Mouse (Mus musculus): ENCODE measurements around the gene Cldn3. TPM values are rescaled to one million over a fixed set of nuclear protein-coding genes. Genes with fewer than 3 reads are reported as not detected.

The Cldn3 gene
- total and polyA plus RNA-seq, 3 experiments = not detected

DNA sequence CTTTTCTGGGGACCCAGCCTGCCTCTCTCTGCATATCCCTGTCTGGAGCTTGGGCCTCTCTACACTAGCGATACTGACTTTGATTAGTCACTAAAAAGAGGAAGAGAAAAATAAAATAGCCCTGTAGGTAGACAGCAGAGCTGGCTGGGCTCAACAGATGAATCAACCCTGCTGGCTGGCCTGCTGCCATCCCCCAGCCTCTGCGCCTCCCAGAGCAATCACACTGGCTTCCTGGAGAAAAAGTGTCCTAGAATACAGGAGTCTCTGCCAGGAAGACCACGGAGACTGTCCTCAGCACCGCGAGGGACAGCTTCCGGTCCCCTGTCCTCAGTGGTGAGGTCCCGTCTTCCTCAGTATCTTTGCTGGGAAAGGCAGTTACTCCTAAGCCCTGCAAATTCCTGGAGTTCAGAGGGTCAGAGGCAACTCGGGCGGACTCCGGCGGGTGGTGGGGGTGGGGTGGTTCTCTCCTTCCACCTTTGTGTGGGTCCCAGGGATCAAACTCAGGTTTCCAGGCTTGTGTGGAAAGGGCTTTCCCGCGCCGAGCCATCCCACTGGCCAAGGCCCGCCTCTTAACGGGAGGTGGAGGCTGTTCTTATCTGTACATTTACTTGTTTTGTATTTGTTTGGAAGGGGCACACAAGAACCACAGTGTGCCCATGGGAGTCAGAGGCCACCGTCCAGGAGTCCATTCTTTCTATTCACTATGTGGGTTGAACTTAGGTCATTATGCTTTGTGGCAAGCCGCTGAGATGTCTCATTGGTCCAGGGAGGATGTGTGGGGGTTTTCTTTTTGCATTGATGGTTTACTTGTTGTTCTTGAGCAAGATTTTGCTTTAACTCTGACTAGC, 43.2 kb downstream of the Cldn3 start:
- no peaks in the 10 kb centered on the region for H3K79me2 ChIP-seq (replicated peaks; ENCODE audit: control insufficient read depth, extremely low read depth, insufficient read depth, poor library complexity, severe bottlenecking)
- DNase-seq (ENCODE audit: extremely low read depth) = no peak
- peaks cover 3% of the 10 kb centered on the region for H3K27me3 ChIP-seq (replicated peaks)
- peaks cover 0 to 3% of the 10 kb centered on the region in 2 experiments for H3K36me3 ChIP-seq (replicated peaks in 1 of 2; ENCODE audit: control insufficient read depth in 1 of 2, insufficient read depth in 1 of 2, low read length in 1 of 2)
- H3K4me3 ChIP-seq (replicated peaks in 1 of 3; ENCODE audit: low read depth in 2 of 3, low read length in 2 of 3, poor library complexity in 1 of 3) = no peak overlapping the region
- peaks cover 2% of the 10 kb centered on the region for H3K9me3 ChIP-seq (replicated peaks; ENCODE audit: low read length)
- H3K4me2 ChIP-seq (ENCODE audit: insufficient read depth, low read depth, poor library complexity, severe bottlenecking) = no peak overlapping the region
- dilution Hi-C loops (cut with MboI; ENCODE audit: extremely low pct_ligation_motif_present, extremely low pct_unique_long_range_greater_than_20kb, low sequenced_read_pairs) = no loop called here
- peaks cover 7 to 18% of the 10 kb centered on the region in 2 experiments; a peak in 3 of 4 replicates for H3K4me1 ChIP-seq (ENCODE audit: control insufficient read depth in 1 of 2, insufficient read depth in 2 of 2)
- H3K27ac ChIP-seq (ENCODE audit: insufficient read depth, low read depth) = no peak overlapping the region
- no peak overlapping the region for H3K9ac ChIP-seq (ENCODE audit: insufficient read depth, low read depth)
- in situ Hi-C loops (cut with MboI; ENCODE audit: low pct_ligation_motif_present, low pct_unique_long_range_greater_than_20kb, low sequenced_read_pairs) = no loop called here
- TF ChIP-seq RAD21 (IDR thresholded peaks at IDR 0.05; ENCODE audit: low read depth, low read length) (no peak), CTCF (conservative IDR thresholded peaks at IDR 0.05 in 1 of 2, IDR thresholded peaks at IDR 0.05 in 1 of 2; ENCODE audit: low read depth in 2 of 2, low read length in 2 of 2) (no peak), ETS1 (conservative IDR thresholded peaks at IDR 0.05; ENCODE audit: low read depth, low read length) (no peak), MAX (IDR thresholded peaks at IDR 0.05; ENCODE audit: low read length) (no peak), NELFE (IDR thresholded peaks at IDR 0.05; ENCODE audit: low read depth, low read length) (no peak), JUN (IDR thresholded peaks at IDR 0.05; ENCODE audit: insufficient read depth, low read depth, low read length) (no peak), E2F4 (IDR thresholded peaks at IDR 0.05; ENCODE audit: insufficient replicate concordance, low read depth, low read length) (no peak), SIN3A (IDR thresholded peaks at IDR 0.05; ENCODE audit: low read length) (no peak), ZC3H11A (IDR thresholded peaks at IDR 0.05; ENCODE audit: low read depth, low read length) (no peak)

DNA sequence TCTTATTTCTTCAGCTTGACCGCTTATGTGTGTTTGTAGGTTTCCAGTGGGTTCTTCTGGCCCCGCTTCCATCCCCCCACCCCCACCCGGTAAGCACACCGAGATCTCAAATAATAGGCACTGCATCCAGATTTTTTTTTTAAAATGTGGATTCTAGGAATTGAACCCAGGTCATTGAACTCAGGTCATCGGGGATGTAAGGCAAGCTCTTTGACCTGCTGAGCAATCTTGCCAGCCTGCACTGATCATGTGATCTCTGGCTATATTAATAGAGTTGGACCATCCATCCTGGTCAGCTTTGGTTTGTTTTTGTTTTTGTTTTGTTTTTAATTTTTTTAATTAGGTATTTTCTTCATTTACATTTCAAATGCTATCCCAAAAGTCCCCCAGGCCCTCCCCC, 46.6 kb downstream of the Cldn3 start:
- H3K27me3 ChIP-seq (replicated peaks) = no peaks in the 10 kb centered on the region
- H3K4me3 ChIP-seq (replicated peaks in 1 of 3; ENCODE audit: low read depth in 2 of 3, low read length in 2 of 3, poor library complexity in 1 of 3) = no peak overlapping the region
- TF ChIP-seq ZC3H11A (IDR thresholded peaks at IDR 0.05; ENCODE audit: low read depth, low read length) = no peak
- TF ChIP-seq PAX5 (IDR thresholded peaks at IDR 0.05; ENCODE audit: low read length) = no peak
- TF ChIP-seq TBP (conservative IDR thresholded peaks at IDR 0.05; ENCODE audit: low read depth, low read length) = no peak
- no peak for TF ChIP-seq E2F4 (IDR thresholded peaks at IDR 0.05; ENCODE audit: insufficient replicate concordance, low read depth, low read length)
- TF ChIP-seq RAD21 (IDR thresholded peaks at IDR 0.05; ENCODE audit: low read depth, low read length) = no peak
- no peak for TF ChIP-seq MYC (IDR thresholded peaks at IDR 0.05; ENCODE audit: low read depth, low read length)
- no peak for TF ChIP-seq GABPA (IDR thresholded peaks at IDR 0.05; ENCODE audit: insufficient replicate concordance, low read depth, low read length)
- no peak for TF ChIP-seq NRF1 (IDR thresholded peaks at IDR 0.05; ENCODE audit: low read depth, low read length)
- no peak for TF ChIP-seq JUN (IDR thresholded peaks at IDR 0.05; ENCODE audit: insufficient read depth, low read depth, low read length)
- no peak for TF ChIP-seq UBTF (IDR thresholded peaks at IDR 0.05; ENCODE audit: low read depth, low read length)
- no peak for TF ChIP-seq POLR2AphosphoS2 (IDR thresholded peaks at IDR 0.05; ENCODE audit: low read depth, low read length)
- no peak for TF ChIP-seq ZKSCAN1 (IDR thresholded peaks at IDR 0.05; ENCODE audit: borderline replicate concordance, low read depth, low read length)
- peaks cover 0 to 13% of the 10 kb centered on the region in 2 experiments for H3K36me3 ChIP-seq (replicated peaks in 1 of 2; ENCODE audit: control insufficient read depth in 1 of 2, insufficient read depth in 1 of 2, low read length in 1 of 2)
- DNase-seq (ENCODE audit: extremely low read depth) = no peak
- H3K9me3 ChIP-seq (replicated peaks; ENCODE audit: low read length) = peaks cover 7% of the 10 kb centered on the region
- peaks cover 2 to 11% of the 10 kb centered on the region in 2 experiments; a peak in 2 of 4 replicates for H3K4me1 ChIP-seq (ENCODE audit: control insufficient read depth in 1 of 2, insufficient read depth in 2 of 2)
- H3K79me2 ChIP-seq (replicated peaks; ENCODE audit: control insufficient read depth, extremely low read depth, insufficient read depth, poor library complexity, severe bottlenecking) = no peaks in the 10 kb centered on the region
- H3K9ac ChIP-seq (ENCODE audit: insufficient read depth, low read depth) = no peak overlapping the region
- in situ Hi-C loops (cut with MboI; ENCODE audit: low pct_ligation_motif_present, low pct_unique_long_range_greater_than_20kb, low sequenced_read_pairs) (no loop called here), dilution Hi-C loops (cut with MboI; ENCODE audit: extremely low pct_ligation_motif_present, extremely low pct_unique_long_range_greater_than_20kb, low sequenced_read_pairs) (no loop called here)
- H3K4me2 ChIP-seq (ENCODE audit: insufficient read depth, low read depth, poor library complexity, severe bottlenecking) = no peak overlapping the region
- H3K27ac ChIP-seq (ENCODE audit: insufficient read depth, low read depth) = no peak overlapping the region

Measured in CH12.LX (cell line).